Mouse (Mus musculus) stomach, embryonic 16.5 days (tissue): Measurements from ENCODE around the gene Upb1. TPM values are rescaled to one million over a fixed set of nuclear protein-coding genes. Genes with fewer than 3 reads are reported as not detected.

Source experiments
- polyA plus RNA-seq: library from polyadenylated mRNA; unstranded; fragments of >200 nt; fragmentation: Nextera tagmentation; extraction: Ambion mirVana; gene quantifications from 2 replicates; pipeline ENCODE4 v1.2.1, GENCODE M21; 2015

Upb1 gene
- polyA plus RNA-seq, 1 experiment from 2014 or later: 4.3 TPM

Other genes starting within 250 kb of the Upb1 start
- gene Specc1l, start 189.0 kb upstream of the Upb1 start, polyA plus RNA-seq: 27.6 and 29.5 TPM in 2 replicates
- gene Adora2a, start 84.2 kb upstream of the Upb1 start, polyA plus RNA-seq: 3.0 and 3.5 TPM in 2 replicates
- 115 and 134 TPM in 2 replicates for gene Snrpd3, start 116.4 kb downstream of the Upb1 start, polyA plus RNA-seq
- 24.7 and 26.7 TPM in 2 replicates for gene Gucd1, start 116.9 kb downstream of the Upb1 start, polyA plus RNA-seq
- gene Lrrc75b, start 159.2 kb downstream of the Upb1 start, polyA plus RNA-seq: 1.2 and 2.0 TPM in 2 replicates
- 35.1 and 35.4 TPM in 2 replicates for gene Ggt1, start 160.5 kb downstream of the Upb1 start, polyA plus RNA-seq
- gene Ggt5, start 188.2 kb downstream of the Upb1 start, polyA plus RNA-seq: 4.3 and 6.5 TPM in 2 replicates
- gene Susd2, start 242.9 kb downstream of the Upb1 start, polyA plus RNA-seq: 16.1 and 18.6 TPM in 2 replicates